Mouse (Mus musculus) lung, postnatal 0 days (tissue): ENCODE measurements around the gene Gpx8. TPM values are rescaled to one million over a fixed set of nuclear protein-coding genes. Genes with fewer than 3 reads are reported as not detected.

Experiments
- ATAC-seq: fragments of 200-750 bp; cut with Nextera tagmentation; 2 replicates; pipeline ENCODE4 v1.8.0; 2017; ENCODE audit warnings: moderate library complexity
- DNase-seq: peaks from one replicate; pipeline ENCODE4 v3.0.0-alpha.2; 2016; ENCODE audit warnings: low spot score
- H3K27ac ChIP-seq: fragments of 300-500 bp; sonication (generic); 2 replicates; pipeline ENCODE4 v1.5.1; 2014; ENCODE audit warnings: antibody characterized with exemption, mild to moderate bottlenecking, low read length, mixed read lengths
- H3K27me3 ChIP-seq: fragments of 300-500 bp; sonication (generic); replicated peaks from 2 replicates; pipeline ENCODE4 v1.6.1; 2014; ENCODE audit warnings: low read length, mixed read lengths; ENCODE audit not compliant: insufficient read depth
- H3K36me3 ChIP-seq: fragments of 300-500 bp; sonication (generic); 2 replicates; pipeline ENCODE4 v1.6.1; 2014; ENCODE audit warnings: low read length, mixed read lengths; ENCODE audit not compliant: insufficient read depth
- H3K4me1 ChIP-seq: fragments of 300-500 bp; sonication (generic); 2 replicates; pipeline ENCODE4 v1.6.1; 2014; ENCODE audit warnings: antibody characterized with exemption, low read depth, low read length, mixed read lengths; ENCODE audit not compliant: insufficient read depth
- H3K4me2 ChIP-seq: fragments of 300-500 bp; sonication (generic); replicated peaks from 2 replicates; pipeline ENCODE4 v1.6.1; 2014; ENCODE audit warnings: low read depth, mild to moderate bottlenecking, low read length, moderate library complexity, mixed read lengths
- H3K4me3 ChIP-seq: fragments of 300-500 bp; sonication (generic); 2 replicates; pipeline ENCODE4 v1.5.1; 2014; ENCODE audit warnings: low read depth, low read length
- H3K9ac ChIP-seq: fragments of 300-500 bp; sonication (generic); replicated peaks from 2 replicates; pipeline ENCODE4 v1.6.1; 2014; ENCODE audit warnings: low read depth, mild to moderate bottlenecking
- H3K9me3 ChIP-seq: fragments of 300-500 bp; sonication (generic); 2 replicates; pipeline ENCODE4 v1.6.1; 2016; ENCODE audit warnings: low read length, mixed read lengths
- CTCF ChIP-seq: IDR thresholded peaks from 2 replicates; pipeline ENCODE4 v1.5.1; 2016; ENCODE audit warnings: antibody characterized with exemption, mild to moderate bottlenecking
- EP300 ChIP-seq: IDR thresholded peaks from 2 replicates; pipeline ENCODE4 v1.6.1; 2016; ENCODE audit warnings: antibody characterized with exemption, mild to moderate bottlenecking, control low read depth
- WGBS: fragments of 180-500 bp; shearing (Covaris S2); extraction: QIAGEN DNeasy Blood & Tissue Kit; methylation state at CpG from one replicate; pipeline ENCODE4 v1.1.7; 2014; 5-methylcytosine and 5-hydroxymethylcytosine counted together
- polyA plus RNA-seq: library from polyadenylated mRNA; unstranded; fragments of >200 nt; fragmentation: Nextera tagmentation; extraction: Ambion mirVana; gene quantifications from 2 replicates; pipeline ENCODE4 v1.2.1, GENCODE M21; 2015

Gene Gpx8
- polyA plus RNA-seq, 1 experiment from 2014 or later: 132 TPM

DNA sequence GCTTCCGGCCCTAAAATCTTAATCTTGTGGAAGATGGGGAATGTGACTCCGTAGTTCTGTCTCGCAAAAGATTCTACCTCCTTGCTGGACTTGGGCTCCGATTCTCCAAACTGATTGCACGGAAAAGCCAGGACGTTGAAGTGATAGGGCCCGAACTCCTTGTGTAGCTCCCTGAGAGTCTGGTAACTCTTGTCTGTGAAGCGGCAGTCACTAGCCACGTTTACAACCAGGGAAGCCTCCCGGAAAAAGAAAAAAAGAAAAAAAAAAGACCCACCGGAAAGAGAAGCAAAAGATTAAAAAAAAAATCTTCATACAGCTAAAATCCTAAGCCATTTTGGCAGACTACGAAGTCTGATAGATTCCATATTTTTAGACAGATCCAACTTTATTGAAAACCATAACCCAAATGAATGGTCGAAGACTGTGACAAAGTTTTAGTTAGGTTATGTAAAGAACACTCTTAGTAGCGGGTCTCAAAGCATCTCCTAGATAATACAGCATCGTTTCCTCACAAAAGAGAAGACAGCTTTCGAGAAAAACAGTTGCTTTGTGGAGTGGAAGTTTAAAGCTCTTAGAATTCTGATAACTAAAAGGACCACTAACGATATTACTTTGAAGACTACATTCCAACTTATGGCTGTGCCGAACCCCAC lies 626 bp downstream of the Gpx8 start:
- H3K4me1 ChIP-seq: 0 out of 2 replicates have a peak, but pooled peaks cover 6% of the 10 kb centered on the region
- H3K27me3 ChIP-seq: no peaks in the 10 kb centered on the region
- H3K9me3 ChIP-seq: no peaks in the 10 kb centered on the region
- TF ChIP-seq CTCF (no peak), EP300 (no peak)
- DNase-seq (peak; percentile 46), ATAC-seq (no peak)
- H3K9ac ChIP-seq: peak overlapping the region; percentile 43
- peak overlapping the region; percentile 64 for H3K4me3 ChIP-seq
- 4% methylated on average over 18 of the region's 18 CpGs for WGBS
- H3K27ac ChIP-seq: peak overlapping the region; percentile 81
- H3K4me2 ChIP-seq: peak overlapping the region; percentile 64
- H3K36me3 ChIP-seq: no peaks in the 10 kb centered on the region

DNA sequence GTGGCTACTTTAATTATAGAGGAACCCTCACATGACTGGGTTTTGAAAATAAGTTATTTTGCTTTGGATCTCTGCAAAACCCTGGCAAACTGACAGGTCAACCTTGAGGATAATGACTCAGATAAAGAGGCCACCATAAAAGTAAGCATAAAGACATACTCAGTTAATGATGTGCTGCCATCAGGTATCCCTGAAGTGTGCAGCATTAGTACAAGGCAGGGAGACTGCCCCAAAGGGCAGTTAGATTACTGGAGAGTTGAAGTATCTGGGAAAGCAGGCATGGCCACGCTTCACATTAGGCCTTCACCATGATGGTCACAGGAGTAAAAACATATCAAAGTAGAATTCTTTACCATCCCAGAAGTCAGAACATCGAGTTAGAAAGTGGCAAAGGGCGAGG lies 1.3 kb downstream of the Gpx8 start:
- ATAC-seq: no peak
- H3K9ac ChIP-seq: no peak overlapping the region

GRCm38 (mm10) chr13:113035852-113036251 lies 10.4 kb downstream of the Gpx8 start:
- Histone ChIP-seq H3K4me1 (peaks cover 12% of the 10 kb centered on the region; the same call in 1 of the 2 replicates), H3K27ac (no peak overlapping the region), H3K9me3 (no peaks in the 10 kb centered on the region), H3K4me3 (0 out of 2 replicates have a peak overlapping the region, but pooled peaks have one; percentile 48), H3K36me3 (no peaks in the 10 kb centered on the region), H3K9ac (no peak overlapping the region), H3K4me2 (peak overlapping the region; percentile 84; the same call in 1 of the 2 replicates), H3K27me3 (peaks cover 28% of the 10 kb centered on the region)
- peak; percentile 96 for DNase-seq
- WGBS: under 1% methylated on average over 4 of the region's 4 CpGs
- peak; percentile 91 for ATAC-seq
- peak; percentile 94 for TF ChIP-seq CTCF
- no peak for TF ChIP-seq EP300

More for the DNA sequence above, 1.3 kb downstream of the Gpx8 start:
- peak overlapping the region; percentile 64 for H3K4me2 ChIP-seq
- 0 out of 2 replicates have a peak, but pooled peaks cover 6% of the 10 kb centered on the region for H3K4me1 ChIP-seq
- H3K4me3 ChIP-seq: peak overlapping the region; percentile 64; the same call in 1 of the 2 replicates
- no peaks in the 10 kb centered on the region for H3K9me3 ChIP-seq
- TF ChIP-seq CTCF (no peak), EP300 (no peak)
- WGBS: 23% methylated on average over 3 of the region's 3 CpGs
- no peaks in the 10 kb centered on the region for H3K36me3 ChIP-seq
- H3K27me3 ChIP-seq: no peaks in the 10 kb centered on the region
- no peak for DNase-seq
- H3K27ac ChIP-seq: no peak overlapping the region

DNA sequence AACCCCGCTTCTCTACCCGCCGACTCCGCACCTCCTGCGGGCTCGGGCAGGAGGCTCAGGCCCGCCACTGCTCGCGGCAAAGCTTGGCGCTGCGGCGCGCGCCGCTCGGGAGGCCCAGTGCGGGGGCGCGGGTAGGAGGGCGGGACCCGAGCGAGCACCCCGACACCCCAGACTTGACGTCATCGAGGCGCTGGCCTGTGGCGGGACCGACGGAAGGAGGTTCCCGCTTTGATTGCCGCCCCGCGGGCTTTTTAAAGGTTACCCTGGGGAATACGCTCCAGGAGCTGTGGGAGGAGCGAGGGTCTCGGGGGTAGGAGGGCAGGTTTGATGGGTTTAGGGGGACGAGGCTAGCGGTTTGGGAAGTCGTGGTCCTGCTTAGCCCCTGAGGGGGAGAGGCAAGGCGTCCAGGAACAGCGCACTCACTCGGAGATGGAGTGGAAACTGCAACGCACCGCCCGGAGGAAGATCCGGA lies 11.2 kb downstream of the Gpx8 start, which contains the start of gene Cdc20b:
Gene Cdc20b, plus strand, starts transcription at position 162 of the 472 bp plus-strand sequence.
- Histone ChIP-seq H3K27me3 (peaks cover 28% of the 10 kb centered on the region), H3K4me2 (peak within 1 kb of the TSS; percentile 84), H3K4me1 (peaks cover 12% of the 10 kb centered on the region; the same call in 1 of the 2 replicates), H3K9ac (no peak within 1 kb of the TSS), H3K9me3 (no peaks in the 10 kb centered on the region), H3K4me3 (peak within 1 kb of the TSS; percentile 48), H3K27ac (no peak within 1 kb of the TSS), H3K36me3 (no peaks in the 10 kb centered on the region)
- WGBS: 2% methylated on average over 46 of the region's 46 CpGs
- no peak for TF ChIP-seq CTCF
- TF ChIP-seq EP300: no peak
- DNase-seq (peak; percentile 59), ATAC-seq (peak; percentile 61)

- Histone ChIP-seq H3K27me3 (peaks cover 28% of the 10 kb centered on the region), H3K4me1 (peaks cover 12% of the 10 kb centered on the region; the same call in 1 of the 2 replicates), H3K9ac (no peak overlapping the region), H3K27ac (no peak overlapping the region), H3K4me2 (peak overlapping the region; percentile 84), H3K9me3 (no peaks in the 10 kb centered on the region), H3K36me3 (no peaks in the 10 kb centered on the region), H3K4me3 (peak overlapping the region; percentile 48)
- DNase-seq (peak; percentile 37), ATAC-seq (no peak)
- WGBS: 4% methylated on average over 11 of the region's 11 CpGs
- TF ChIP-seq CTCF (no peak), EP300 (no peak)
Observed at GRCm38 (mm10) chr13:113034271-113034886, 11.8 kb downstream of the Gpx8 start.

GRCm38 (mm10) chr13:113032831-113033230 lies 13.4 kb downstream of the Gpx8 start:
- H3K9ac ChIP-seq: no peak overlapping the region
- peaks cover 12% of the 10 kb centered on the region; the same call in 1 of the 2 replicates for H3K4me1 ChIP-seq
- H3K27me3 ChIP-seq: peaks cover 28% of the 10 kb centered on the region
- no peaks in the 10 kb centered on the region for H3K36me3 ChIP-seq
- TF ChIP-seq CTCF (no peak), EP300 (no peak)
- no peak overlapping the region for H3K27ac ChIP-seq
- no peak overlapping the region for H3K4me2 ChIP-seq
- no peak for ATAC-seq
- no peak for DNase-seq
- no peak overlapping the region for H3K4me3 ChIP-seq
- no peaks in the 10 kb centered on the region for H3K9me3 ChIP-seq
